Mouse (Mus musculus) cortical plate, adult 2 months (tissue): ENCODE measurements around the gene Suox. TPM values are rescaled to one million over a fixed set of nuclear protein-coding genes. Genes with fewer than 3 reads are reported as not detected.

Source experiments
- H3K27ac ChIP-seq: fragments of 200-500 bp; 2 replicates; pipeline ENCODE4 v1.5.1; 2012; ENCODE audit warnings: low read length, control low read depth, inconsistent platforms; ENCODE audit not compliant: insufficient read depth
- H3K4me1 ChIP-seq: fragments of 200-500 bp; 2 replicates; pipeline ENCODE4 v1.6.1; 2011; ENCODE audit warnings: low read length; ENCODE audit not compliant: control insufficient read depth, insufficient read depth
- H3K4me3 ChIP-seq: fragments of 200-500 bp; 2 replicates; pipeline ENCODE4 v1.5.1; 2011; ENCODE audit warnings: mild to moderate bottlenecking, low read length, control low read depth; ENCODE audit not compliant: insufficient read depth
- CTCF ChIP-seq: fragments of 200-500 bp; IDR thresholded peaks from 2 replicates; pipeline ENCODE4 v1.5.1; 2011; ENCODE audit warnings: mild to moderate bottlenecking, control low read depth, low read length; ENCODE audit not compliant: insufficient read depth; ENCODE audit errors: extremely low read depth
- POLR2A ChIP-seq: fragments of 200-500 bp; IDR thresholded peaks from 2 replicates; pipeline ENCODE4 v1.6.1; 2011; ENCODE audit warnings: mild to moderate bottlenecking, low read length, control low read depth; ENCODE audit not compliant: insufficient read depth; ENCODE audit errors: extremely low read depth
- polyA plus RNA-seq: library from polyadenylated mRNA; depleted of rRNA; stranded (reverse); fragments of >200 nt; gene quantifications from 2 replicates; pipeline ENCODE4 v1.2.3, GENCODE M21; 2012

Gene Suox
- polyA plus RNA-seq, 1 experiment = 12.1 TPM

DNA sequence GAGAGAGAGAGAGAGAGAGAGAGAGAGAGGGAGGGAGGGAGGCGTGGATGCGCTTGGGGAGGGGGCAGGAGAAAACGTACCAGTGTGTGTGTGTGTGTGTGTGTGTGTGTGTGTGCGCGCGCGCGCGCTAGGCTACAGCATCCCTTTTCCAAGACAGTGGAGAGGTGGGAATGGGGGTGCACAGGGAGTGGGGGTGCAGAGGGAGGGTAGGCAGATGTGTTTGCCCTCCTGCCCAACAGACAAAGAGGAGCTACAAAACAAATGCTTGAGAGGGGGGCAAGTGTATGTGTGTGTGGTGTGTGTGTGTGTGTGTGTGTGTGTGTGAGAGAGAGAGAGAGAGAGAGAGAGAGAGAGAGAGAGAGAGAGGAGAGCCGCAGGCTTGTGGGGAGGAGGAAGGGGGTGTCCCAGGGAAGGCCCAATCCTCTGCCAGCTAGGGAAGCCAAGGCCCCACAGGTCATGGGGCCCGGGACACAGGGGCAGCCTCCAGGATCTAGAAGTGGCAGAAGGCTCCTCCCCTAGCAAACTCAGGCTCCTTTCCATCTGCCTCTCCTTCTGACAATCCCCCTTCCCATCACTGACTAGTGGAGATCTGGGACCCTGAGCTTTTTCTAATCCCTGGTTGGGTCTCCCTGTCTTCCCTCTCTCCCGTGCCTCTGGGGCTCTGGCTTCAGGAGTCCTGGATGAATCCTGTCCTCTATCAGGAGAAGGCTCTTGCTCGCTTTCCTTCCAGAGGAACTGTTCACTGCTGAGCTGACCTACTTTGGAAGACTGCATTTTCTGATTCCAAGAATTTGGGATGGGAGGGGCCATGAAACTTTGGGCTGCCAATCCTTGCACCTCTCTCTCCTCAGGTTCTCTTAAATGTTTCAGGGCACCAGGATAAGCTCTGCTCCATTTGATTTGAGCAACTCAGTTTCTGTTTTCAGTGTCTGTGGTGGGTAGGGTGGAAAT is 27.5 kb downstream of the Suox start:
- H3K4me1 ChIP-seq = peaks cover 4% of the 10 kb centered on the region; the same call in 1 of the 2 replicates
- H3K27ac ChIP-seq = peak overlapping the region; percentile 54
- H3K4me3 ChIP-seq = peak overlapping the region; percentile 83
- TF ChIP-seq CTCF (no peak), POLR2A (0 out of 2 replicates have a peak, but pooled peaks have one; percentile 20)

GRCm38 (mm10) chr10:128645111-128646011 is 28.5 kb downstream of the Suox start, which contains the start of gene Ikzf4:
Ikzf4 (minus strand) TSS chr10:128645991.
- TF ChIP-seq CTCF (no peak), POLR2A (no peak)
- H3K4me3 ChIP-seq = peak within 1 kb of the TSS; percentile 83
- peaks cover 4% of the 10 kb centered on the region; the same call in 1 of the 2 replicates for H3K4me1 ChIP-seq
- H3K27ac ChIP-seq = peak within 1 kb of the TSS; percentile 86

- Histone ChIP-seq H3K4me3 (no peak overlapping the region), H3K27ac (no peak overlapping the region), H3K4me1 (peaks cover 4% of the 10 kb centered on the region; the same call in 1 of the 2 replicates)
- TF ChIP-seq POLR2A (no peak), CTCF (no peak)
Observed at GRCm38 (mm10) chr10:128642749-128643148, 31.1 kb downstream of the Suox start.

GRCm38 (mm10) chr10:128641871-128642270 is 32.0 kb downstream of the Suox start:
- Histone ChIP-seq H3K27ac (no peak overlapping the region), H3K4me3 (no peak overlapping the region), H3K4me1 (peaks cover 4% of the 10 kb centered on the region; the same call in 1 of the 2 replicates)
- TF ChIP-seq POLR2A = no peak
- TF ChIP-seq CTCF = no peak

- H3K27ac ChIP-seq = no peak overlapping the region
- H3K4me3 ChIP-seq = no peak overlapping the region
- TF ChIP-seq POLR2A = no peak
- TF ChIP-seq CTCF = no peak
- H3K4me1 ChIP-seq = peaks cover 3% of the 10 kb centered on the region; the same call in 1 of the 2 replicates
Observed at GRCm38 (mm10) chr10:128640891-128641290, 33.0 kb downstream of the Suox start.

DNA sequence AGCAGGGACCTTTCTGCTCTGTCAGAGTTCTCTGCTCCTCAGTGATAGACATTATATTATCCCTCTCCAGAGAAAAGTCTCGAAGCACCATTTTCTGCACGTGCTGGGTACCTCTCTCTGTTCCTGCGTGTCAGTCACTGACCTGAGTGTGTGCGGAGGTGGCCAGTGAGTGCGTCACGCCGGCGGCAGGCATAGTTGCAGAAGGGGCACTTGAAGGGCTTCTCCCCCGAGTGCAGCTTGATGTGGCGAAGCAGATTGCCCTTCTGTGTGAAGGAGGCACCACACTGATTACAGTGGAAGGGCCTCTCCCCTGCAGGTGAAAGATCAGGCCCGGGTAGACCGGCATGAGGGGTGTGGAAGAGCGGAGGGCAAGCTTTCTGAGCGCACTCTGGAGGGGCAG is 33.9 kb downstream of the Suox start:
- TF ChIP-seq CTCF = no peak
- TF ChIP-seq POLR2A = no peak
- Histone ChIP-seq H3K27ac (no peak overlapping the region), H3K4me3 (no peak overlapping the region), H3K4me1 (peaks cover 3% of the 10 kb centered on the region; the same call in 1 of the 2 replicates)

DNA sequence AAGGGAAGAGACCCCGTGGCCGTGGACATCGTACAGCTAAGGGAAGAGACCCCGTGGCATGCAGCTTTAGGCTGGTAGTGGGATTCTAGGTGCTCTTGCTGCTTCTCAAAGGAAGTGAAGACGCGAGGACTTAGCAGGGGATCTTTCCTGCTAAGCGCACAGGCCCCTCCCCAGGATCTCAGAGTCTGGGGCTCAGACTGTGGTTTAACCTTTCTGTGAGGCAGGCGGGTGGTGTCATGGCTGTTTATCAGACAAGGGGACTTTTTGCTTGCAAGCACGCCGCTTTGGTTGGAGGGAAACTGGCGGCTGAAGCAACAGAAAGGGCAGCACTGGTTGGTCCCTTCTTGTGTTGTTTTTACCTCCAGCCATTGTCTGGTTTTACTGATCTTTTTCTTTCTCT is 36.9 kb downstream of the Suox start:
- Histone ChIP-seq H3K27ac (no peak overlapping the region), H3K4me1 (no peaks in the 10 kb centered on the region), H3K4me3 (no peak overlapping the region)
- TF ChIP-seq POLR2A (no peak), CTCF (no peak)

DNA sequence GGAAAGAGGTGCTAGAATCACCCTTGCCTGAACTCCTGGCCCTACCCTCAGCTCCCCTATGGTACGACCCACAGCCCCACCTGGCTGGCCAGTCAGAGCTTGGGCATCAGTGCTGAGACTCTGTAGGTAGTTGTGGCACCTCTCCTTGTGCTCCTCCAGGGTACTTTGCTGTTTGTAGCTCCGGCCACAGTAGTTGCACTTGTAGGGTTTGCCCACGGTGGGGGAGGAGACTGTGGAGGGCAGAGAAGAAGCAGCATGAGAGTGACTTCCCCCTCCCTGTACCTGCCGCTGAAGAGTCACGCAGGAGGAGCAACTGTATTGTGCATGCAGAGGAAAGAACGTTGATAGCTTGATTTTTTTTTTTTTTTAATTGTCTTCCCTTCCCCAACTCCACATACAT is 37.3 kb downstream of the Suox start:
- Histone ChIP-seq H3K4me3 (no peak overlapping the region), H3K4me1 (no peaks in the 10 kb centered on the region), H3K27ac (no peak overlapping the region)
- TF ChIP-seq POLR2A (no peak), CTCF (no peak)

DNA sequence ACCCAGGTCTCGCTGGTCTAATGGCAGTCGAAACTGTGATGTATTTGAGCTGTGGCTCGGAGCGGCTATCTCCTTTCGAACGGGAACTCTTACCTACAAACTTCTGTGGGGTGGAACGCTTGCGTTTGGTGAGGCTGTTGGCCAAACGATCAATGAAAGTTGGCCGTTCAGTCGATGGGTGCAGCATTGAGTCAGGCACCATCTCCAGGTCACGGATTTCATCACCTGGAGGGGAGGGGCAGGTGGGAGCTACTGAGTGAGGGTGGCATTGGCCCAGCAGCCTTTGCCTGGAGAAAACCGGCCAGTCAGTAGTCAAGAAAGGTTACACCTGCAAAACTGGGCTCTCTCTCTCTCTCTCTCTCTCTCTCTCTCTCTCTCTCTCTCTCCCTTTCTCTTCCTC is 38.2 kb downstream of the Suox start:
- no peak for TF ChIP-seq POLR2A
- TF ChIP-seq CTCF = no peak
- no peaks in the 10 kb centered on the region for H3K4me1 ChIP-seq

More for the DNA sequence above, 38.2 kb downstream of the Suox start:
- no peak overlapping the region for H3K27ac ChIP-seq
- no peak overlapping the region for H3K4me3 ChIP-seq
